Mouse (Mus musculus) small intestine, adult 2 months (tissue): ENCODE results near the gene Gm20696. TPM values are rescaled to one million over a fixed set of nuclear protein-coding genes. Genes with fewer than 3 reads are reported as not detected.
A peak's percentile ranks its signal among the peaks of the same experiment; 100 is the strongest.

Experiments used
- H3K27ac ChIP-seq: fragments of 200-500 bp; 2 replicates; pipeline ENCODE4 v1.5.1; 2012; ENCODE audit warnings: low read depth, low read length, control low read depth, inconsistent platforms; ENCODE audit not compliant: insufficient read depth
- H3K27me3 ChIP-seq: fragments of 200-500 bp; 2 replicates; pipeline ENCODE4 v1.6.1; 2012; ENCODE audit warnings: mild to moderate bottlenecking, moderate library complexity, low read length, inconsistent platforms; ENCODE audit not compliant: control insufficient read depth, insufficient read depth
- H3K36me3 ChIP-seq: fragments of 200-500 bp; 2 replicates; pipeline ENCODE4 v1.6.1; 2012; ENCODE audit warnings: mild to moderate bottlenecking, low read length, control low read depth, inconsistent platforms; ENCODE audit not compliant: control insufficient read depth, insufficient read depth
- H3K4me1 ChIP-seq: fragments of 200-500 bp; 2 replicates; pipeline ENCODE4 v1.6.1; 2012; ENCODE audit warnings: low read length, inconsistent platforms, mixed read lengths; ENCODE audit not compliant: control insufficient read depth, insufficient read depth, insufficient read length
- H3K4me3 ChIP-seq: fragments of 200-500 bp; 2 replicates; pipeline ENCODE4 v1.5.1; 2012; ENCODE audit warnings: low read depth, mild to moderate bottlenecking, control low read depth, inconsistent platforms, low read length, moderate library complexity
- CTCF ChIP-seq: fragments of 200-500 bp; IDR thresholded peaks from 2 replicates; pipeline ENCODE4 v1.5.1; 2012; ENCODE audit warnings: low read depth, mild to moderate bottlenecking, control low read depth, inconsistent platforms, low read length, moderate library complexity, mixed read lengths; ENCODE audit not compliant: insufficient replicate concordance, insufficient read length; ENCODE audit errors: extremely low read depth
- POLR2A ChIP-seq: fragments of 200-500 bp; IDR thresholded peaks from 2 replicates; pipeline ENCODE4 v1.6.1; 2012; ENCODE audit warnings: low read depth, mild to moderate bottlenecking, control low read depth, inconsistent platforms, low read length, moderate library complexity
- WGBS: fragments of 180-500 bp; shearing (Covaris S2); methylation state at CpG from one replicate; pipeline ENCODE4 v1.1.7; 2018; 5-methylcytosine and 5-hydroxymethylcytosine counted together
- polyA plus RNA-seq: library from polyadenylated mRNA; depleted of rRNA; stranded (reverse); fragments of >200 nt; gene quantifications from 2 replicates; pipeline ENCODE4 v1.2.3, GENCODE M21; 2012

Gm20696 gene
- polyA plus RNA-seq, 1 experiment: 0.57 TPM

DNA sequence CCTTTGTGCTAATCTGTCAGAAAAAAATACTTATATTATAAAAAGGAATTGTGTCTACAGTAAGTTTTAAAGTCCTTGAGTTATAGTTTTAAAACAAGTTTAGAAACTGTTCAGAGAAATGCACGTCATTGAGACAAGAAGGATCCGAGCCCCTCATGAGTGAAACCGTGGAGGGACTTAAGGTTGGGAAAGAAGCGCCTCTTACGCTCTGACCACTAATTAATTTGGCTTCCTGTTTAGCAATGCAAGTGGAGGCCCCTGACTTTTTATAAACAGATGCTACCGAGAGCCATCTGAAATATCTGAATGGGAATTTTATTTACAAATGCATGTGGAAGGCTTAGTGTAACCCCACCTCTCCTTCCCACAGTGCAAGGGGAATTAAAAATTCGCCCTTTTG is 41.3 kb downstream of the Gm20696 start:
- TF ChIP-seq POLR2A (no peak), CTCF (no peak)
- 73% methylated on average over 7 of the region's 7 CpGs for WGBS
- H3K4me1 ChIP-seq: no peaks in the 10 kb centered on the region; the same call in 1 of the 2 replicates

DNA sequence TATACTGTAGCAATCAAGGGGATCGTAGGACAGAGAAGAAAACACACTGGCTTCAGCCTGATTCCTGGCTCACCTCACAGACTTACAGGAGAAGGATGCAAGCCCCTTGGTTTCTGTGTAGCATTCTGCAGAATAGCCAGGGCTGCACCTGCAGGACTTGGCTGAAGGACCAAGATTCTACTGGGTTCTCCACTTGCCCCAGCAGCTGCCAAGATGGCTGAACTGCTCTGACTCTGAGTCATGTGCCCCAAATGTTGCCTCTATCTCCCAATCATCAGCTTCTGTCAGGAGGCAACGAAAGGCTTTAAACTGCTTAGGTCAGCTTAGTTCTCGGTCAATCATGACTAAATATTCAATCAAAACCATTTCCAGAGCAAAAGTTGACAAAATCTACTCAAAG is 42.1 kb downstream of the Gm20696 start:
- TF ChIP-seq POLR2A (no peak), CTCF (no peak)
- 77% methylated on average over 3 of the region's 3 CpGs for WGBS
- Histone ChIP-seq H3K36me3 (no peaks in the 10 kb centered on the region), H3K4me3 (no peak overlapping the region), H3K27ac (no peak overlapping the region), H3K27me3 (no peaks in the 10 kb centered on the region), H3K4me1 (no peaks in the 10 kb centered on the region; the same call in 1 of the 2 replicates)

More for the DNA sequence above, 41.3 kb downstream of the Gm20696 start:
- H3K4me3 ChIP-seq: no peak overlapping the region
- no peaks in the 10 kb centered on the region for H3K36me3 ChIP-seq
- no peaks in the 10 kb centered on the region for H3K27me3 ChIP-seq
- H3K27ac ChIP-seq: no peak overlapping the region

DNA sequence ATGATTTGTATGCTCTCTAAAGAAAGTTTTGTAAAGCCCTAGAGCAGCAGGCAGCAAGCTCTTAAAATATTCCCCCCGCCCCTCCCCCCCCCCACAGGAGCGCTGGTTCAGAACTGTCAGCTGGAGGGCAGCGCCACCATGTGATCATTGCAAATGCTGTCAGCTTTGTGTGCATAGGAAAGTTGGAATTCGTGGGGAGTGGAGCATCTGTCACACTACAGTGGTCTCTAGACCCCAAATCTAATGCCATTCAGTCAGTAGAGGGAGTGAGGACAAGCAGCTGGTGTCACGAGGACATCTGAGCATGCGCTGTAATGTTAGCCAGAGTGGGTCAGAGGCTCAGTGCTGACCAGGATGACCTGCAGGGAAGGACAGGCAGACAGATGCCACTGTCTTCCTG is 43.0 kb downstream of the Gm20696 start:
- Histone ChIP-seq H3K27me3 (no peaks in the 10 kb centered on the region), H3K27ac (no peak overlapping the region; the same call in 1 of the 2 replicates), H3K36me3 (no peaks in the 10 kb centered on the region), H3K4me1 (no peaks in the 10 kb centered on the region; the same call in 1 of the 2 replicates), H3K4me3 (no peak overlapping the region)
- 34% methylated on average over 6 of the region's 6 CpGs for WGBS
- TF ChIP-seq CTCF: peak; percentile 15; the same call in 1 of the 2 replicates
- TF ChIP-seq POLR2A: no peak

DNA sequence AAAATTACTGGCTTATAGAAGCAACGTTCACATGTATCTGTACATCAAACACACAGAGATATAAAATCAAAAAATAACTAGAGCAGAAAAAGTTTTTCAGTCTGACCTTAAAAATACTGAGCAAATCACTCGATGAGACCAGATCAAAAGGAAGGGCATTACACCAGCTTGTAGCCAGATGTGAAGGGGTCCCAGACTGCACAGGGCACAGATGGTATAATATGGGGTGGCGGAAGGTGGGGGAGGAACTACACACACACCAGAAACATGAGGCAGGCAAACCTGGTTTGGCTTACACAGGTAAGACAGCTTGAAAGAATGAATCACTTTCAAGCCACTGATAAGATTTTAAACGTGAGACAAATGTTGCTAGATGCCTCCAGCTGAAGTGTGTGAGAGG is 45.4 kb downstream of the Gm20696 start:
- H3K4me1 ChIP-seq: no peaks in the 10 kb centered on the region
- H3K27me3 ChIP-seq: no peaks in the 10 kb centered on the region
- TF ChIP-seq POLR2A (no peak), CTCF (no peak)
- H3K4me3 ChIP-seq: no peak overlapping the region
- H3K36me3 ChIP-seq: no peaks in the 10 kb centered on the region
- WGBS: 67% methylated on average over 4 of the region's 4 CpGs
- H3K27ac ChIP-seq: no peak overlapping the region

DNA sequence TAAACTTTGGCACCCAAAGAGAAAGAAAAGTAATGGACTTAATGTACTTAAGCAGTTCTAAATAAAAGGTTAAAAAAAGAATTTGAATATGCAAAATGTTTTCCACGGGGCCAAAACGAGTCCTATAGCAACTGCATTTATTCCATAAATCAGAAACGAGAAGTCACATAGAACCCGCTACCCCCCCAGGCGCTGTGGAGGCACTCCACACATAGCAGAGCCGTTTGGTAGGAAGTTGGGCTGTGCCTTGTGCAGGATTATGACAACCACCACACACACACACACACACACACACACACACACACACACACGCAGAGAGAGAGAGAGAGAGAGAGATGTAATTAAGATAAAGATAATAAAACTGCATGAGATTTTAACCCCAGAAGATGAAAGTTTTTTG is 46.1 kb downstream of the Gm20696 start:
- Histone ChIP-seq H3K4me1 (no peaks in the 10 kb centered on the region), H3K36me3 (no peaks in the 10 kb centered on the region), H3K4me3 (no peak overlapping the region), H3K27ac (no peak overlapping the region), H3K27me3 (no peaks in the 10 kb centered on the region)
- no peak for TF ChIP-seq CTCF
- no peak for TF ChIP-seq POLR2A
- WGBS: 58% methylated on average over 7 of the region's 7 CpGs

DNA sequence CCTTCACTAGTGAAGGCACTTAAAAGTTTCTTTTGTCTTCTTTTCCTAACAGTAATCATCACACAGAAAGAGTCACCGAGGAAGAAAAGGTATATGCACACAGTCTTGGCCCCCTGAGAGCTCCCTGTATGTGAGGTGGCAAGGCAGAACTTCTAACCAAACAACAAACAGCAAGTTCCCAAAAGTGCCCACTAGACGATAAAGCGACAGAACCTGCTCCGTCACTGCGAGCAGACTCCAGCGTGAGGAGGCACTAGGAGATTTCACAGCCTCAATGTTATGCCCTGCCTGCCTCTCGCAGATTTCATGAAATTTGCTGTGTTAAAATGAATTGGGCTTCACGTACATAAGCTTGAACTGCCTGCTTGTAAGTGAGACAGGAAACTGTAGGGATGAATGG is 46.6 kb downstream of the Gm20696 start:
- no peak overlapping the region for H3K4me3 ChIP-seq
- WGBS: 67% methylated on average over 8 of the region's 8 CpGs
- H3K27me3 ChIP-seq: no peaks in the 10 kb centered on the region
- no peak overlapping the region for H3K27ac ChIP-seq
- H3K4me1 ChIP-seq: no peaks in the 10 kb centered on the region
- TF ChIP-seq POLR2A (no peak), CTCF (no peak)
- H3K36me3 ChIP-seq: no peaks in the 10 kb centered on the region

DNA sequence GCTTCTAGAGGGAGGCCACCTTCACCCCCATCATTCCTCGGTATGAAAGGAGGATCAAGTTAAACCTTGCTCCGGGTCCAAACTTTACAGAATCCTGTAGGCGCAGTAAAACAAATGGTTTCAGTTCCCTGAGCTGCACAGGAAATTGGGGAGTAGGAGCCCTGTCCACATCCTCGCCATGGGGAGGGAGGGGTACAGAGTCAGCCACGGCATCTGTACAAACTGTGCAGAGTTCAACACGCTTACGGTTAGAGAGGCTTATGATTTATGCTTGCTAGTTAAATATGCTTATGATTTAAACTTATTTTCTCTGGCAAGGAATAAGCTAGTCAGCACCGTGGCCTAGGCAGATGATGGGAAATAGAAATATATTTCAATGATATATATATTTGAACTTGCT is 47.1 kb downstream of the Gm20696 start:
- H3K27me3 ChIP-seq: no peaks in the 10 kb centered on the region
- WGBS: 45% methylated on average over 8 of the region's 8 CpGs
- no peaks in the 10 kb centered on the region for H3K36me3 ChIP-seq
- no peaks in the 10 kb centered on the region for H3K4me1 ChIP-seq
- TF ChIP-seq CTCF (no peak), POLR2A (no peak)
- H3K27ac ChIP-seq: no peak overlapping the region
- H3K4me3 ChIP-seq: no peak overlapping the region

DNA sequence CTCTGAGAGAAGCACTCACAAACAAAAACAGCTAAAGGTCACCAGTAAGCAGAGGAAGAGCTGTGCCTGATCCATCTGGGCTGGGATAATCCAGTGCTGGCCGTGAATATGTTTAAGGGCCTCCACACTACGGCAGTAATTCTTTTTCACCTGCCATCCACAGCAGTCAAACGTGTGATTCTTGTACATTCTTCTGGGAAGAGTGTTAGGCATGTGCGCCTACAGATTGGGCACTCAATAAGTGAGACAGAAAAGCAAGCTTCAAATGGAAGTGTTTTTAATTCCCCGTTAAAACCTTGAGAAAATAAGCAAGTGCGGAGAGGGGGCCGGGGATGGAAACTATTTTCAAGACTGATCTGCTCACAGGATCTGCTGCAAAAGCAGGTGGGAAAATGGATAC is 48.7 kb downstream of the Gm20696 start:
- 78% methylated on average over 7 of the region's 7 CpGs for WGBS
- no peaks in the 10 kb centered on the region for H3K27me3 ChIP-seq
- no peak overlapping the region for H3K27ac ChIP-seq
- no peaks in the 10 kb centered on the region for H3K36me3 ChIP-seq
- H3K4me1 ChIP-seq: no peaks in the 10 kb centered on the region
- H3K4me3 ChIP-seq: no peak overlapping the region
- TF ChIP-seq POLR2A: no peak
- no peak for TF ChIP-seq CTCF
